Mouse (Mus musculus): ENCODE measurements at regions not wholly inside any gene's neighbourhood (a gene's known extent, or its start where the extent isn't known, plus 50 kb on each side); places are given as distances from the start of the nearest gene placed in this dataset.
A peak's percentile ranks its signal among the peaks of the same experiment; 100 is the strongest.

GRCm38 (mm10) chr15:96132636-96133035 lies 154.7 kb upstream of the Arid2 start:
- 64% methylated on average over 3 of the region's 3 CpGs for WGBS
- H3K27ac ChIP-seq (ENCODE audit: low read length), result no peak overlapping the region
- no peak overlapping the region for H3K4me2 ChIP-seq (ENCODE audit: low read length)
- H3K9me3 ChIP-seq (replicated peaks; ENCODE audit: control insufficient read depth, low read length, poor library complexity, severe bottlenecking), result no peaks in the 10 kb centered on the region
- ATAC-seq, result no peak
- H3K36me3 ChIP-seq (ENCODE audit: control insufficient read depth, insufficient read depth, low read length), result no peaks in the 10 kb centered on the region
- H3K27me3 ChIP-seq (ENCODE audit: control insufficient read depth, insufficient read depth, low read depth, low read length), result no peaks in the 10 kb centered on the region
- H3K9ac ChIP-seq (ENCODE audit: low read depth, low read length), result no peak overlapping the region
- H3K4me3 ChIP-seq (ENCODE audit: low read depth, low read length), result no peak overlapping the region
- H3K4me1 ChIP-seq (ENCODE audit: control insufficient read depth, insufficient read depth, low read length), result no peaks in the 10 kb centered on the region

- WGBS, result 18% methylated on average over 13 of the region's 13 CpGs
These were observed 152.0 kb upstream of the Arid2 start for GRCm38 (mm10) chr15:96135250-96135731.

GRCm38 (mm10) chr15:96135816-96136215 lies 151.5 kb upstream of the Arid2 start:
- Histone ChIP-seq H3K27me3 (ENCODE audit: control insufficient read depth, insufficient read depth, low read depth, low read length) (no peaks in the 10 kb centered on the region), H3K27ac (ENCODE audit: low read length) (no peak overlapping the region), H3K36me3 (ENCODE audit: control insufficient read depth, insufficient read depth, low read length) (no peaks in the 10 kb centered on the region), H3K9ac (ENCODE audit: low read depth, low read length) (no peak overlapping the region), H3K9me3 (replicated peaks; ENCODE audit: control insufficient read depth, low read length, poor library complexity, severe bottlenecking) (no peaks in the 10 kb centered on the region), H3K4me2 (ENCODE audit: low read length) (no peak overlapping the region), H3K4me1 (ENCODE audit: control insufficient read depth, insufficient read depth, low read length) (no peaks in the 10 kb centered on the region), H3K4me3 (ENCODE audit: low read depth, low read length) (no peak overlapping the region)
- ATAC-seq, result no peak
- 46% methylated on average over 6 of the region's 6 CpGs for WGBS

More at GRCm38 (mm10) chr15:96135250-96135731, 152.0 kb upstream of the Arid2 start:
- no peaks in the 10 kb centered on the region for H3K9me3 ChIP-seq (replicated peaks; ENCODE audit: control insufficient read depth, low read length, poor library complexity, severe bottlenecking)
- no peaks in the 10 kb centered on the region for H3K4me1 ChIP-seq (ENCODE audit: control insufficient read depth, insufficient read depth, low read length)
- H3K27ac ChIP-seq (ENCODE audit: low read length), result no peak overlapping the region
- H3K9ac ChIP-seq (ENCODE audit: low read depth, low read length), result no peak overlapping the region
- H3K36me3 ChIP-seq (ENCODE audit: control insufficient read depth, insufficient read depth, low read length), result no peaks in the 10 kb centered on the region
- no peak overlapping the region for H3K4me3 ChIP-seq (ENCODE audit: low read depth, low read length)
- peak overlapping the region; percentile 13; the same call in 1 of the 2 replicates for H3K4me2 ChIP-seq (ENCODE audit: low read length)
- ATAC-seq, result no peak
- H3K27me3 ChIP-seq (ENCODE audit: control insufficient read depth, insufficient read depth, low read depth, low read length), result no peaks in the 10 kb centered on the region

- Histone ChIP-seq H3K27ac (ENCODE audit: low read length) (no peak overlapping the region), H3K36me3 (ENCODE audit: control insufficient read depth, insufficient read depth, low read length) (no peaks in the 10 kb centered on the region), H3K9ac (ENCODE audit: low read depth, low read length) (no peak overlapping the region), H3K4me2 (ENCODE audit: low read length) (no peak overlapping the region), H3K4me1 (ENCODE audit: control insufficient read depth, insufficient read depth, low read length) (no peaks in the 10 kb centered on the region), H3K4me3 (ENCODE audit: low read depth, low read length) (no peak overlapping the region), H3K27me3 (ENCODE audit: control insufficient read depth, insufficient read depth, low read depth, low read length) (no peaks in the 10 kb centered on the region), H3K9me3 (replicated peaks; ENCODE audit: control insufficient read depth, low read length, poor library complexity, severe bottlenecking) (no peaks in the 10 kb centered on the region)
- WGBS, result 93% methylated on average over 17 of the region's 17 CpGs
- no peak for ATAC-seq
These were observed 149.8 kb upstream of the Arid2 start for GRCm38 (mm10) chr15:96137534-96137933.

- no peak for ATAC-seq
- Histone ChIP-seq H3K27ac (ENCODE audit: low read length) (no peak overlapping the region), H3K4me1 (ENCODE audit: control insufficient read depth, insufficient read depth, low read length) (no peaks in the 10 kb centered on the region), H3K27me3 (ENCODE audit: control insufficient read depth, insufficient read depth, low read depth, low read length) (no peaks in the 10 kb centered on the region), H3K4me2 (ENCODE audit: low read length) (no peak overlapping the region), H3K9ac (ENCODE audit: low read depth, low read length) (no peak overlapping the region), H3K36me3 (ENCODE audit: control insufficient read depth, insufficient read depth, low read length) (no peaks in the 10 kb centered on the region), H3K4me3 (ENCODE audit: low read depth, low read length) (no peak overlapping the region), H3K9me3 (replicated peaks; ENCODE audit: control insufficient read depth, low read length, poor library complexity, severe bottlenecking) (no peaks in the 10 kb centered on the region)
- WGBS, result 94% methylated on average over 3 of the region's 3 CpGs
These were observed 149.4 kb upstream of the Arid2 start for GRCm38 (mm10) chr15:96137945-96138344.

- no peaks in the 10 kb centered on the region for H3K36me3 ChIP-seq (ENCODE audit: control insufficient read depth, insufficient read depth, low read length)
- H3K9me3 ChIP-seq (replicated peaks; ENCODE audit: control insufficient read depth, low read length, poor library complexity, severe bottlenecking), result no peaks in the 10 kb centered on the region
- WGBS, result 69% methylated on average over 6 of the region's 6 CpGs
- no peaks in the 10 kb centered on the region for H3K27me3 ChIP-seq (ENCODE audit: control insufficient read depth, insufficient read depth, low read depth, low read length)
- H3K4me3 ChIP-seq (ENCODE audit: low read depth, low read length), result no peak overlapping the region
- ATAC-seq, result no peak
- H3K4me2 ChIP-seq (ENCODE audit: low read length), result no peak overlapping the region
- no peak overlapping the region for H3K9ac ChIP-seq (ENCODE audit: low read depth, low read length)
- no peaks in the 10 kb centered on the region for H3K4me1 ChIP-seq (ENCODE audit: control insufficient read depth, insufficient read depth, low read length)
- no peak overlapping the region for H3K27ac ChIP-seq (ENCODE audit: low read length)
These were observed 133.8 kb upstream of the Arid2 start for GRCm38 (mm10) chr15:96153489-96153888.

- no peak overlapping the region for H3K9ac ChIP-seq (ENCODE audit: low read depth, low read length)
- H3K36me3 ChIP-seq (ENCODE audit: control insufficient read depth, insufficient read depth, low read length), result no peaks in the 10 kb centered on the region
- H3K9me3 ChIP-seq (replicated peaks; ENCODE audit: control insufficient read depth, low read length, poor library complexity, severe bottlenecking), result no peaks in the 10 kb centered on the region
- H3K4me1 ChIP-seq (ENCODE audit: control insufficient read depth, insufficient read depth, low read length), result no peaks in the 10 kb centered on the region
- WGBS, result 85% methylated on average over 4 of the region's 4 CpGs
- H3K27ac ChIP-seq (ENCODE audit: low read length), result no peak overlapping the region
- no peak overlapping the region for H3K4me3 ChIP-seq (ENCODE audit: low read depth, low read length)
- no peak overlapping the region for H3K4me2 ChIP-seq (ENCODE audit: low read length)
- H3K27me3 ChIP-seq (ENCODE audit: control insufficient read depth, insufficient read depth, low read depth, low read length), result no peaks in the 10 kb centered on the region
- no peak for ATAC-seq
These were observed 129.0 kb upstream of the Arid2 start for GRCm38 (mm10) chr15:96158321-96158720.

GRCm38 (mm10) chr15:96164771-96165431 lies 122.4 kb upstream of the Arid2 start:
- H3K9ac ChIP-seq (ENCODE audit: low read depth, low read length), result no peak overlapping the region
- peaks cover 11% of the 10 kb centered on the region; the same call in 1 of the 2 replicates for H3K4me1 ChIP-seq (ENCODE audit: control insufficient read depth, insufficient read depth, low read length)
- peaks cover under 1% of the 10 kb centered on the region; the same call in 1 of the 2 replicates for H3K27me3 ChIP-seq (ENCODE audit: control insufficient read depth, insufficient read depth, low read depth, low read length)
- no peaks in the 10 kb centered on the region for H3K36me3 ChIP-seq (ENCODE audit: control insufficient read depth, insufficient read depth, low read length)
- no peak overlapping the region for H3K4me3 ChIP-seq (ENCODE audit: low read depth, low read length)
- H3K9me3 ChIP-seq (replicated peaks; ENCODE audit: control insufficient read depth, low read length, poor library complexity, severe bottlenecking), result no peaks in the 10 kb centered on the region
- 0 out of 2 replicates have a peak, but pooled peaks have one; percentile 56 for ATAC-seq
- WGBS, result 44% methylated on average over 13 of the region's 13 CpGs
- peak overlapping the region; percentile 64 for H3K27ac ChIP-seq (ENCODE audit: low read length)
- H3K4me2 ChIP-seq (ENCODE audit: low read length), result peak overlapping the region; percentile 42

GRCm38 (mm10) chr15:96167256-96167655 lies 120.1 kb upstream of the Arid2 start:
- 72% methylated on average over 9 of the region's 9 CpGs for WGBS
- no peaks in the 10 kb centered on the region for H3K36me3 ChIP-seq (ENCODE audit: control insufficient read depth, insufficient read depth, low read length)
- no peak overlapping the region for H3K27ac ChIP-seq (ENCODE audit: low read length)
- no peak overlapping the region for H3K9ac ChIP-seq (ENCODE audit: low read depth, low read length)
- no peak overlapping the region for H3K4me3 ChIP-seq (ENCODE audit: low read depth, low read length)
- H3K4me1 ChIP-seq (ENCODE audit: control insufficient read depth, insufficient read depth, low read length), result peaks cover 16% of the 10 kb centered on the region; the same call in 1 of the 2 replicates
- H3K27me3 ChIP-seq (ENCODE audit: control insufficient read depth, insufficient read depth, low read depth, low read length), result peaks cover 3% of the 10 kb centered on the region
- H3K4me2 ChIP-seq (ENCODE audit: low read length), result no peak overlapping the region
- ATAC-seq, result no peak
- no peaks in the 10 kb centered on the region for H3K9me3 ChIP-seq (replicated peaks; ENCODE audit: control insufficient read depth, low read length, poor library complexity, severe bottlenecking)

All from midbrain, embryonic 16.5 days (tissue).